Mouse (Mus musculus): Measurements from ENCODE around the gene Rnf213.
A peak's percentile ranks its signal among the peaks of the same experiment; 100 is the strongest.

DNA sequence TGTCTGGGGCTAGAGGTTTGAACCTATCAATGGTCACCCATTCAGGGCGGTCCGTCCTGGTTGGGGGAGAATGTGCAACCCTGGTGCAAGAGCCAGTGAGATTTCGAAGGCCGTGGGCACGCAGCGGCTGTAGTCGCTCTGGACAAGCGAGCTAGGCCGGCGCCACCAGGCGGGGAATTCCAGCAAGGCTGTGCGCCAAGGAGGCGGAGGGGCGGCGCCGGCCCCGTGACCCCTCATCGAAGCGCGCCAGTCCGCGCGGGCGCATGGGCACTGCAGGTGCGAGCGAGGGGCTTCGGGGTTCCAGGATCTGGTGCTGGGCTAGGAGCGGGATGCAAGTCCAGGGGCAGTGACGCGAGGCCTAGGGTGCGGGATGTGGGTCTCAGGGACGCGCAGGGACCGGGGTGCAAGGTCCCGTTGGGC is 3.0 kb upstream of the Rnf213 start:
- TF ChIP-seq CTCF (IDR thresholded peaks at IDR 0.05; ENCODE audit: low read depth), result peak; percentile 57
- TF ChIP-seq EP300 (IDR thresholded peaks at IDR 0.05; ENCODE audit: low read depth), result peak; percentile 37
